Mouse (Mus musculus) forebrain, postnatal 0 days (tissue): ENCODE results near the gene Stk16. TPM values are rescaled to one million over a fixed set of nuclear protein-coding genes. Genes with fewer than 3 reads are reported as not detected.

Experiments
- ATAC-seq: fragments of 200-750 bp; cut with Nextera tagmentation; 2 replicates; pipeline ENCODE4 v1.8.0; 2017; ENCODE audit warnings: mild to moderate bottlenecking, moderate library complexity
- DNase-seq: peaks from one replicate; pipeline ENCODE4 v3.0.0-alpha.2; 2015
- H3K27ac ChIP-seq: fragments of 300-500 bp; sonication (generic); 2 replicates; pipeline ENCODE4 v1.5.1; 2014; ENCODE audit warnings: low read depth, mild to moderate bottlenecking, antibody characterized with exemption, low read length, moderate library complexity, mixed read lengths
- H3K27me3 ChIP-seq: fragments of 300-500 bp; sonication (generic); 2 replicates; pipeline ENCODE4 v1.6.1; 2014; ENCODE audit warnings: mild to moderate bottlenecking, low read length, mixed read lengths; ENCODE audit not compliant: insufficient read depth
- H3K36me3 ChIP-seq: fragments of 300-500 bp; sonication (generic); 2 replicates; pipeline ENCODE4 v1.6.1; 2014; ENCODE audit warnings: mild to moderate bottlenecking, moderate library complexity; ENCODE audit not compliant: insufficient read depth
- H3K4me1 ChIP-seq: fragments of 300-500 bp; sonication (generic); 2 replicates; pipeline ENCODE4 v1.6.1; 2014; ENCODE audit warnings: antibody characterized with exemption; ENCODE audit not compliant: insufficient read depth
- H3K4me2 ChIP-seq: fragments of 300-500 bp; sonication (generic); 2 replicates; pipeline ENCODE4 v1.6.1; 2014; ENCODE audit warnings: low read depth, mild to moderate bottlenecking, moderate library complexity
- H3K4me3 ChIP-seq: fragments of 300-500 bp; sonication (generic); 2 replicates; pipeline ENCODE4 v1.5.1; 2014; ENCODE audit warnings: low read depth, low read length, mixed read lengths
- H3K9ac ChIP-seq: fragments of 300-500 bp; sonication (generic); 2 replicates; pipeline ENCODE4 v1.6.1; 2014; ENCODE audit warnings: mild to moderate bottlenecking
- H3K9me3 ChIP-seq: fragments of 300-500 bp; sonication (generic); 2 replicates; pipeline ENCODE4 v1.6.1; 2016; ENCODE audit warnings: low read length
- CTCF ChIP-seq: sonication (generic); IDR thresholded peaks from 2 replicates; pipeline ENCODE4 v1.5.1; 2016; ENCODE audit warnings: antibody characterized with exemption, control low read depth, low read depth
- WGBS: fragments of 180-500 bp; shearing (Covaris S2); extraction: QIAGEN DNeasy Blood & Tissue Kit; methylation state at CpG from one replicate; pipeline ENCODE4 v1.1.7; 2014; 5-methylcytosine and 5-hydroxymethylcytosine counted together
- microRNA-seq, 2 experiments: library from miRNA; unstranded; fragments of <30 nt; microRNA quantifications; one replicate each; pipeline ENCODE4; 2016
- polyA plus RNA-seq: library from polyadenylated mRNA; unstranded; fragments of >200 nt; fragmentation: Nextera tagmentation; extraction: Ambion mirVana; gene quantifications from 2 replicates; pipeline ENCODE4 v1.2.1, GENCODE M21; 2015
- total RNA-seq: library from RNA; depleted of rRNA; stranded (reverse); fragments of >200 nt; gene quantifications from 2 replicates; pipeline ENCODE4 v1.2.3, GENCODE M21; 2014; rRNA removed

Stk16 gene
- total and polyA plus RNA-seq, 2 experiments from 2014 or later = 102 TPM

DNA sequence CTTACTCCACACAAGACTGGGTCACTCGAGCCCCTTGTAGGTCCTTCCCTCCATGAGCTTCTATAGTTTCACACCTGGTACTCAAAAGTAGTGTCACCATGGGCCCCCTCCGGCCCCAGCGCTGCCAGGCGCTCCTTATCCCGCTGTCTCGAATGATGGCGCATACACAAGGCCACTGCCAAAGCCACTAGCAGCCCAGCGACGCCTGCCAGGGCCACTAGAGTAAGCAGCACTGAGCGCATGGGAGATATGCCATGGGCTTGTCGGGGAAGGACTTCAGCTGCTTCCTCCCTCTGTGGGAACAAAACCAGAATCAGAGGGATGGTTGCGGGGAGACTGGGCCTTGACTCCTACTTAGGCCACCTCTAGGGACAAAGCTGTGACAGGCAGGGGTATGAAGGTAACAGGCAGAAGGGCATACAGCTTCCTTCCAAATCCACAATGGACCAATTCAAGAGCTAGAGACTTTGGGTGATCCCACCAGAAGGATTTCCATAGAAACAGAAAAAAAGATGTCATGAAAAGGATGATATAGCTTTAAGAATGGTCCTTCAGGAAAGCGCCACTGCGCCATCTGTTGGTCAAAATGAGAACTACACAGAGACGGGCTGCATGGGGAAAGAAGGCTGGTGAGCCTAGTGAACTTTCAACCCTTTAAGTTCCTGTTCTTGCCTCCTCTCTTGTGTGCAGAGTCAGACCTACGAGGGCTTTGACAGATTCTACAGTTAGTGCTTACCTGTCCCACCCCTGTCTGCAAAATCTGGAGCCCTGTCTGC lies 43.4 kb downstream of the Stk16 start:
- no peak overlapping the region for H3K4me3 ChIP-seq
- no peaks in the 10 kb centered on the region for H3K27me3 ChIP-seq
- 65% methylated on average over 16 of the region's 16 CpGs for WGBS
- H3K36me3 ChIP-seq = 0 out of 2 replicates have a peak, but pooled peaks cover 4% of the 10 kb centered on the region
- peak; percentile 92 for TF ChIP-seq CTCF
- no peak overlapping the region for H3K4me2 ChIP-seq
- H3K9ac ChIP-seq = no peak overlapping the region
- no peaks in the 10 kb centered on the region for H3K9me3 ChIP-seq
- ATAC-seq = peak; percentile 56
- DNase-seq = peak; percentile 87
- H3K27ac ChIP-seq = no peak overlapping the region
- H3K4me1 ChIP-seq = no peaks in the 10 kb centered on the region

- WGBS = 52% methylated on average over 8 of the region's 8 CpGs
- Histone ChIP-seq H3K9me3 (no peaks in the 10 kb centered on the region), H3K4me2 (no peak overlapping the region), H3K4me3 (no peak overlapping the region), H3K27ac (no peak overlapping the region), H3K9ac (no peak overlapping the region), H3K4me1 (no peaks in the 10 kb centered on the region), H3K36me3 (0 out of 2 replicates have a peak, but pooled peaks cover 4% of the 10 kb centered on the region), H3K27me3 (no peaks in the 10 kb centered on the region)
- TF ChIP-seq CTCF = no peak
- DNase-seq = peak; percentile 29
- ATAC-seq = peak; percentile 6; the same call in 1 of the 2 replicates
Observed at GRCm38 (mm10) chr1:75254625-75255013, 44.0 kb downstream of the Stk16 start.

- no peak overlapping the region for H3K4me2 ChIP-seq
- ATAC-seq (no peak), DNase-seq (no peak)
- H3K27me3 ChIP-seq = no peaks in the 10 kb centered on the region; the same call in 1 of the 2 replicates
- H3K9me3 ChIP-seq = no peaks in the 10 kb centered on the region
- no peak for TF ChIP-seq CTCF
- H3K36me3 ChIP-seq = 0 out of 2 replicates have a peak, but pooled peaks cover 4% of the 10 kb centered on the region
- 77% methylated on average over 10 of the region's 10 CpGs for WGBS
- no peak overlapping the region for H3K4me3 ChIP-seq
- H3K4me1 ChIP-seq = no peaks in the 10 kb centered on the region
- H3K27ac ChIP-seq = no peak overlapping the region
- no peak overlapping the region for H3K9ac ChIP-seq
Observed at GRCm38 (mm10) chr1:75255516-75256046, 44.9 kb downstream of the Stk16 start.

DNA sequence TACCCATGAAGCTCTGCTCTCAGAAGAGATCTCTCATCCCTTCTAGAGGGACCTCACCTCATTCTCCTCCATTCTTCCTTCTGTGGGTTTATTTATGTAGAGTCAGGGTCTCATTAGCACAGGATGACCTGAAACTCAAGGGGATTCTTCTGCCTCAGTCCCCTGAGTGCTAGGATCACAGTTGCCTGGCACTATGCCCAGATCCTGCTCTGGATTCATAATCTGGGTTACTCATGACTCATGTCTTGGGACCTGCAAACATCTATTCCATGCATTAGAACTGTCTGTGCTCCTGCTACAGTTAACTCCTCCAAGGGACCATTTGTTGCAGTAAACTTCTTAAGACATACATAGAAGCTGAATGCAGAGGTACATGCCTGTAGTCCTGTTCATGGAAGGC lies 50.6 kb downstream of the Stk16 start:
- H3K27ac ChIP-seq = no peak overlapping the region
- ATAC-seq (no peak), DNase-seq (no peak)
- no peak overlapping the region for H3K9ac ChIP-seq
- TF ChIP-seq CTCF = no peak
- no peak overlapping the region for H3K4me3 ChIP-seq
- H3K27me3 ChIP-seq = peaks cover 22% of the 10 kb centered on the region
- H3K9me3 ChIP-seq = no peaks in the 10 kb centered on the region
- 0 out of 2 replicates have a peak, but pooled peaks cover 4% of the 10 kb centered on the region for H3K36me3 ChIP-seq
- H3K4me1 ChIP-seq = no peaks in the 10 kb centered on the region
- no peak overlapping the region for H3K4me2 ChIP-seq

DNA sequence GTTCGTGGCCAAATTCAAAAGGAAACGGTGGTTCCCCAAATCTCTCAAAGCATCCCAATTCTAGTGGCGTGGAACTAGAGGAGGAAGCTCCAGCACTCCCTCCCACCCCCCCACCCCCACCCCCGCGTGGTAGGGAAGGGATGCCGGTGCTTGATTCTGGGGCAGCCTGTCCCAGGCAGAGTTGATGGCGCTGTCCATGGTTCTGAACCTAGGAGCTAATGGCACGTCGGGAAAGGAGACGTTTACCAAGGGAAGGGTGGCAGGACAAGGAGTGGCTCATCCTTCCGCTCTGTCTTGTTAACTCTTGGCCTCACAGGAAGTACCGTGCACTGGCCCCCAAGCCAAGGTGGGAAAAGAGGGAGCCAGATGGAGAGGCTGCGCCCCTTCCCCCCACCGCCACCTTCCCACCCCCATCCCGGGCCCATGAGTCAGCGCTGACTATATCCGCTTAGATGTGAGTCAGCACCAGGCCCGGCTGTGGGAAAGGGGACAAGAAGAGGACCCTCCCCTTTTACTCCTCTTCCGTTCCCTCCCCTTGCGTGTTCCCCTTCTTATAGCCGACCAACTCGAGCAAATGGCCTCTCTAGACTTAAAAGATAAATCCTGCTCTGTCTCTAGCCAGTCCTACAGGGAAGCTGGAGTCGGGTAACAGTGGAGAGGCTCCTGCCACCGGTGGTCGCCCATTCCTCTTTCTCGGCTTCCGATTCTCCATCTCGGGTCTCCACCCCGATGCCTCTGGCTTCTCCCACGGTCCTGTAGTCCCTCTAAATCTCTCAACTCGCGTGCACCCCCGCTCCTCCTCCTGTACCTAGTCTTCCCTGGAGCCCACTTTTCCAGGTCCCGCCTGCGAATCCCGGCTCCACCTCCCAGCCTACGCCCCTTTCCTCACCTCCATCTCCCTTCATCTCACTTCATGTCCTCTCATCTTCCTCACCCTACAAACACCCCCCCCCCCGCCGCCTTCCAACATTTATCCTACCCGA lies 52.6 kb downstream of the Stk16 start:
- Histone ChIP-seq H3K27me3 (peaks cover 23% of the 10 kb centered on the region), H3K27ac (peak overlapping the region; percentile 29; the same call in 1 of the 2 replicates), H3K9me3 (no peaks in the 10 kb centered on the region), H3K4me2 (peak overlapping the region; percentile 69), H3K9ac (peak overlapping the region; percentile 51), H3K4me1 (no peaks in the 10 kb centered on the region), H3K36me3 (no peaks in the 10 kb centered on the region), H3K4me3 (peak overlapping the region; percentile 55)
- peak; percentile 63 for DNase-seq
- WGBS = 2% methylated on average over 40 of the region's 40 CpGs
- peak; percentile 82 for ATAC-seq
- no peak for TF ChIP-seq CTCF

GRCm38 (mm10) chr1:75264091-75264880 lies 53.6 kb downstream of the Stk16 start, which contains the start of gene Ptprn:
Gene Ptprn (minus strand): TSS chr1:75264502.
- no peaks in the 10 kb centered on the region for H3K4me1 ChIP-seq
- WGBS = 10% methylated on average over 32 of the region's 32 CpGs
- peak within 1 kb of the TSS; percentile 29; the same call in 1 of the 2 replicates for H3K27ac ChIP-seq
- peak within 1 kb of the TSS; percentile 51 for H3K9ac ChIP-seq
- H3K4me2 ChIP-seq = peak within 1 kb of the TSS; percentile 69
- peaks cover 23% of the 10 kb centered on the region for H3K27me3 ChIP-seq
- H3K9me3 ChIP-seq = no peaks in the 10 kb centered on the region
- DNase-seq = peak; percentile 72
- peak within 1 kb of the TSS; percentile 55 for H3K4me3 ChIP-seq
- no peaks in the 10 kb centered on the region for H3K36me3 ChIP-seq
- peak; percentile 43; the same call in 1 of the 2 replicates for TF ChIP-seq CTCF
- peak; percentile 84 for ATAC-seq

Small RNAs within 50 kb of the gene (microRNA-seq; reads per million reads assigned to microRNA genes)
- gene Gm27943 = 0 reads per million in 2 experiments

Other genes with a start within 250 kb of the Stk16 start
- gene Nhej1, start 85.6 kb upstream of the Stk16 start, total RNA-seq = 3.6 and 4.2 TPM in 2 replicates
- 3.9 and 4.9 TPM in 2 replicates for gene Nhej1, start 85.6 kb upstream of the Stk16 start, polyA plus RNA-seq
- not detected in 2 replicates for gene Slc23a3, start 76.9 kb upstream of the Stk16 start, total RNA-seq
- gene Slc23a3, start 76.9 kb upstream of the Stk16 start, polyA plus RNA-seq = not detected in 2 replicates
- gene Cnppd1, start 68.1 kb upstream of the Stk16 start, total RNA-seq = 47.1 and 50.3 TPM in 2 replicates
- gene Cnppd1, start 68.1 kb upstream of the Stk16 start, polyA plus RNA-seq = 57.3 and 58.3 TPM in 2 replicates
- gene Retreg2, start 68.1 kb upstream of the Stk16 start, total RNA-seq = 141 and 181 TPM in 2 replicates
- gene Retreg2, start 68.1 kb upstream of the Stk16 start, polyA plus RNA-seq = 108 and 121 TPM in 2 replicates
- 33.1 and 43.5 TPM in 2 replicates for gene Zfand2b, start 42.2 kb upstream of the Stk16 start, total RNA-seq
- gene Zfand2b, start 42.2 kb upstream of the Stk16 start, polyA plus RNA-seq = 44.9 and 48.4 TPM in 2 replicates
- 40.7 and 42.5 TPM in 2 replicates for gene Abcb6, start 30.4 kb upstream of the Stk16 start, total RNA-seq
- 46.0 and 52.5 TPM in 2 replicates for gene Abcb6, start 30.4 kb upstream of the Stk16 start, polyA plus RNA-seq
- gene Ankzf1, start 18.7 kb upstream of the Stk16 start, total RNA-seq = 17.9 and 22.2 TPM in 2 replicates
- 12.5 and 13.5 TPM in 2 replicates for gene Ankzf1, start 18.7 kb upstream of the Stk16 start, polyA plus RNA-seq
- gene Atg9a, start 18.6 kb upstream of the Stk16 start, total RNA-seq = 53.2 and 76.1 TPM in 2 replicates
- 47.2 and 57.9 TPM in 2 replicates for gene Atg9a, start 18.6 kb upstream of the Stk16 start, polyA plus RNA-seq
- 15.0 and 18.5 TPM in 2 replicates for gene Glb1l, start within 50 bp of the Stk16 start, total RNA-seq
- 10.3 and 12.4 TPM in 2 replicates for gene Glb1l, start within 50 bp of the Stk16 start, polyA plus RNA-seq
- gene Tuba4a, start 9.0 kb downstream of the Stk16 start, total RNA-seq = 54.8 and 58.5 TPM in 2 replicates
- 76.9 and 87.1 TPM in 2 replicates for gene Tuba4a, start 9.0 kb downstream of the Stk16 start, polyA plus RNA-seq
- gene A630095N17Rik, start 21.3 kb downstream of the Stk16 start, total RNA-seq = 0.46 TPM in 1 of 2 replicates, not detected in the other
- gene A630095N17Rik, start 21.3 kb downstream of the Stk16 start, polyA plus RNA-seq = 0.34 TPM in 1 of 2 replicates, not detected in the other
- 32.2 and 39.7 TPM in 2 replicates for gene Dnajb2, start 25.6 kb downstream of the Stk16 start, total RNA-seq
- 37.4 and 47.0 TPM in 2 replicates for gene Dnajb2, start 25.6 kb downstream of the Stk16 start, polyA plus RNA-seq
- gene Ptprn, start 53.7 kb downstream of the Stk16 start, total RNA-seq = 58.2 and 68.7 TPM in 2 replicates
- gene Ptprn, start 53.7 kb downstream of the Stk16 start, polyA plus RNA-seq = 21.5 and 31.5 TPM in 2 replicates
- 136 and 170 TPM in 2 replicates for gene Resp18, start 67.6 kb downstream of the Stk16 start, total RNA-seq
- 123 and 186 TPM in 2 replicates for gene Resp18, start 67.6 kb downstream of the Stk16 start, polyA plus RNA-seq
- gene Dnpep, start 107.2 kb downstream of the Stk16 start, total RNA-seq = 135 and 164 TPM in 2 replicates
- 140 and 156 TPM in 2 replicates for gene Dnpep, start 107.2 kb downstream of the Stk16 start, polyA plus RNA-seq
- gene Des, start 149.5 kb downstream of the Stk16 start, total RNA-seq = 1.0 and 1.4 TPM in 2 replicates
- 1.2 TPM in 2 replicates for gene Des, start 149.5 kb downstream of the Stk16 start, polyA plus RNA-seq
- gene Speg, start 164.5 kb downstream of the Stk16 start, total RNA-seq = 44.4 and 56.3 TPM in 2 replicates
- 17.8 and 20.6 TPM in 2 replicates for gene Speg, start 164.5 kb downstream of the Stk16 start, polyA plus RNA-seq
- gene Gmppa, start 225.1 kb downstream of the Stk16 start, total RNA-seq = 57.3 and 68.3 TPM in 2 replicates
- gene Gmppa, start 225.1 kb downstream of the Stk16 start, polyA plus RNA-seq = 64.0 and 64.9 TPM in 2 replicates
- 21.2 and 21.4 TPM in 2 replicates for gene Asic4, start 239.6 kb downstream of the Stk16 start, total RNA-seq
- gene Asic4, start 239.6 kb downstream of the Stk16 start, polyA plus RNA-seq = 6.3 and 7.7 TPM in 2 replicates